ENCODE assay signal across 26 mouse cellular contexts in genomic region chr8:94370839-94371238, GRCm38 (mm10). TPM values are rescaled to one million over a fixed set of nuclear protein-coding genes. Genes with fewer than 3 reads are reported as not detected.
A peak's percentile ranks its signal among the peaks of the same experiment; 100 is the strongest.
DNase-seq lines count a peak whose midpoint lies in the region; ATAC-seq and TF ChIP-seq lines count a peak whose summit lies in the region.
"Had no signal": no experiment of that assay in that cellular context is flagged by ENCODE, and none has a peak within 500 bp of the region (broad histone marks: within the 10 kb centered on the region; RNA-seq: fewer than 3 reads in every experiment).

No protein-coding gene starts in this region.

- no peak overlapping the region for H3K4me2 ChIP-seq in liver, embryonic 16.5 days (ENCODE audit: low read depth, low read length)
- no peak overlapping the region for H3K4me2 ChIP-seq in liver, embryonic 11.5 days
- no peak overlapping the region for H3K4me2 ChIP-seq in CH12.LX (ENCODE audit: insufficient read depth, low read depth, poor library complexity, severe bottlenecking)
- H3K4me2 ChIP-seq: forebrain, embryonic 12.5 days; heart, embryonic 11.5 days; hindbrain, embryonic 15.5 days; neural tube, embryonic 13.5 days; stomach, embryonic 15.5 days had no signal

- no peak for ATAC-seq in liver, embryonic 16.5 days (ENCODE audit: low read depth)
- ATAC-seq in liver, embryonic 11.5 days (replicated peaks; ENCODE audit: low FRiP score) = no peak
- peak; percentile 71 for ATAC-seq in granulocyte monocyte progenitor cell, adult 5-6 weeks (replicated peaks; ENCODE audit: poor library complexity, severe bottlenecking)

- H3K27ac ChIP-seq in gastrocnemius, adult 2 months = 0 out of 2 replicates have a peak overlapping the region, but pooled peaks have one; percentile 5
- H3K27ac ChIP-seq in liver, embryonic 16.5 days (ENCODE audit: low read length) = 0 out of 2 replicates have a peak overlapping the region, but pooled peaks have one; percentile 21
- H3K27ac ChIP-seq in liver, embryonic 11.5 days (ENCODE audit: low read depth, low read length) = no peak overlapping the region
- no peak overlapping the region for H3K27ac ChIP-seq in CH12.LX (ENCODE audit: insufficient read depth, low read depth)
- H3K27ac ChIP-seq: forebrain, embryonic 12.5 days; hindbrain, embryonic 15.5 days; left cerebral cortex, adult 2 months; liver, embryonic 14.5 days; neural tube, embryonic 13.5 days; stomach, embryonic 15.5 days had no signal

- no peak for TF ChIP-seq CTCF in gastrocnemius, adult 2 months (IDR thresholded peaks at IDR 0.05)
- no peak for TF ChIP-seq CTCF in CH12.LX (conservative IDR thresholded peaks at IDR 0.05 in 1 of 2, IDR thresholded peaks at IDR 0.05 in 1 of 2; ENCODE audit: low read depth in 2 of 2, low read length in 2 of 2)

- intact Hi-C loops in gastrocnemius, adult 2 months (cut with DNase I) = no loop called here
- intact Hi-C loops in left cerebral cortex, postnatal 36 days (cut with DNase I) = no loop called here

- no peaks in the 10 kb centered on the region for H3K36me3 ChIP-seq in liver, embryonic 16.5 days (ENCODE audit: control insufficient read depth, insufficient read depth)
- no peaks in the 10 kb centered on the region for H3K36me3 ChIP-seq in liver, embryonic 11.5 days (ENCODE audit: control insufficient read depth, insufficient read depth, low read length)
- H3K36me3 ChIP-seq in CH12.LX (replicated peaks in 1 of 2; ENCODE audit: control insufficient read depth in 1 of 2, insufficient read depth in 1 of 2, low read length in 1 of 2) = no peaks in the 10 kb centered on the region
- H3K36me3 ChIP-seq: forebrain, embryonic 12.5 days; hindbrain, embryonic 15.5 days; neural tube, embryonic 13.5 days; stomach, embryonic 15.5 days had no signal

- in situ Hi-C loops in CH12.LX (cut with MboI; ENCODE audit: low pct_ligation_motif_present, low pct_unique_long_range_greater_than_20kb, low sequenced_read_pairs) = no loop called here

- no peaks in the 10 kb centered on the region for H3K27me3 ChIP-seq in liver, embryonic 16.5 days (ENCODE audit: control insufficient read depth, insufficient read depth, low read depth, low read length)
- no peaks in the 10 kb centered on the region for H3K27me3 ChIP-seq in liver, embryonic 11.5 days (replicated peaks; ENCODE audit: control insufficient read depth, insufficient read depth, low read length)
- H3K27me3 ChIP-seq in CH12.LX (replicated peaks) = no peaks in the 10 kb centered on the region
- H3K27me3 ChIP-seq: forebrain, embryonic 12.5 days; hindbrain, embryonic 15.5 days; neural tube, embryonic 13.5 days; stomach, embryonic 15.5 days had no signal

- no peak for TF ChIP-seq EP300 in CH12.LX (IDR thresholded peaks at IDR 0.05; ENCODE audit: low read length)

- H3K9me3 ChIP-seq in liver, embryonic 16.5 days (replicated peaks; ENCODE audit: control insufficient read depth, low read length) = no peaks in the 10 kb centered on the region
- no peaks in the 10 kb centered on the region for H3K9me3 ChIP-seq in liver, embryonic 11.5 days (ENCODE audit: control insufficient read depth, low read length)
- H3K9me3 ChIP-seq in CH12.LX (replicated peaks; ENCODE audit: low read length) = no peaks in the 10 kb centered on the region
- H3K9me3 ChIP-seq: forebrain, embryonic 12.5 days; hindbrain, embryonic 15.5 days; neural tube, embryonic 13.5 days; stomach, embryonic 15.5 days had no signal

- H3K4me1 ChIP-seq in liver, embryonic 16.5 days (ENCODE audit: control insufficient read depth, low read depth, low read length) = peaks cover 12% of the 10 kb centered on the region
- peaks cover 12% of the 10 kb centered on the region for H3K4me1 ChIP-seq in liver, embryonic 11.5 days (replicated peaks; ENCODE audit: control insufficient read depth, insufficient read depth, low read length)
- peaks cover 22 to 58% of the 10 kb centered on the region in 2 experiments for H3K4me1 ChIP-seq in CH12.LX (ENCODE audit: control insufficient read depth in 1 of 2, insufficient read depth in 2 of 2)
- H3K4me1 ChIP-seq: forebrain, embryonic 12.5 days; hindbrain, embryonic 15.5 days; neural tube, embryonic 13.5 days; stomach, embryonic 15.5 days had no signal

- H3K9ac ChIP-seq in liver, embryonic 16.5 days (ENCODE audit: low read depth, low read length) = no peak overlapping the region
- no peak overlapping the region for H3K9ac ChIP-seq in liver, embryonic 11.5 days (ENCODE audit: low read depth, low read length)
- no peak overlapping the region for H3K9ac ChIP-seq in CH12.LX (ENCODE audit: insufficient read depth, low read depth)
- H3K9ac ChIP-seq: forebrain, embryonic 12.5 days; hindbrain, embryonic 15.5 days; liver, embryonic 14.5 days; neural tube, embryonic 13.5 days; stomach, embryonic 15.5 days had no signal

- no peaks in the 10 kb centered on the region for H3K79me2 ChIP-seq in CH12.LX (replicated peaks; ENCODE audit: control insufficient read depth, extremely low read depth, insufficient read depth, poor library complexity, severe bottlenecking)

- TF ChIP-seq POLR2A in CH12.LX (IDR thresholded peaks at IDR 0.05; ENCODE audit: low read depth, low read length) = no peak

- DNase-seq in gastrocnemius, adult 2 months = no peak
- DNase-seq in gastrocnemius, postnatal 10 days = no peak
- no peak for DNase-seq in liver, embryonic 11.5 days (ENCODE audit: low spot score)
- no peak for DNase-seq in CH12.LX (ENCODE audit: extremely low read depth)
- DNase-seq in left cerebral cortex, postnatal 36 days (ENCODE audit: low spot score in 2 of 2) = no peak
- no peak for DNase-seq in lung, postnatal 25 days (ENCODE audit: low spot score)
- DNase-seq: adrenal gland, postnatal 10 days; cerebellum, adult 11 months; cerebellum, adult 9-11 months; midbrain, embryonic 14.5 days; retina, postnatal 1 day; right cerebral cortex, postnatal 25 days; thymus, postnatal 14 days had no signal

- dilution Hi-C loops in CH12.LX (cut with MboI; ENCODE audit: extremely low pct_ligation_motif_present, extremely low pct_unique_long_range_greater_than_20kb, low sequenced_read_pairs) = no loop called here

- TF ChIP-seq RAD21 in CH12.LX (IDR thresholded peaks at IDR 0.05; ENCODE audit: low read depth, low read length) = no peak

- H3K4me3 ChIP-seq in gastrocnemius, adult 2 months = no peak overlapping the region
- H3K4me3 ChIP-seq in liver, embryonic 16.5 days (ENCODE audit: low read depth, low read length) = no peak overlapping the region
- H3K4me3 ChIP-seq in liver, embryonic 11.5 days (ENCODE audit: low read depth, low read length) = no peak overlapping the region
- H3K4me3 ChIP-seq in CH12.LX (replicated peaks in 1 of 3; ENCODE audit: low read depth in 2 of 3, low read length in 2 of 3, poor library complexity in 1 of 3) = no peak overlapping the region
- H3K4me3 ChIP-seq: forebrain, embryonic 12.5 days; hindbrain, embryonic 15.5 days; left cerebral cortex, adult 2 months; myocyte; neural tube, embryonic 13.5 days; stomach, embryonic 15.5 days had no signal

- WGBS in liver, embryonic 16.5 days (ENCODE audit: insufficient replicate concordance) = 55% methylated on average over 5 of the region's 5 CpGs
- WGBS in liver, embryonic 11.5 days = 76% methylated on average over 5 of the region's 5 CpGs

TF ChIP-seq in CH12.LX, 34 proteins besides CTCF, POLR2A, EP300 and RAD21:
- TF ChIP-seq NRF1 (IDR thresholded peaks at IDR 0.05; ENCODE audit: low read depth, low read length) (no peak), ZMIZ1 (IDR thresholded peaks at IDR 0.05; ENCODE audit: low read depth, low read length) (0 out of 2 replicates have a peak, but pooled peaks have one; percentile 25), GABPA (IDR thresholded peaks at IDR 0.05; ENCODE audit: insufficient replicate concordance, low read depth, low read length) (no peak), KAT2A (IDR thresholded peaks at IDR 0.05; ENCODE audit: insufficient replicate concordance, low read length) (0 out of 2 replicates have a peak, but pooled peaks have one; percentile 16), MAX (IDR thresholded peaks at IDR 0.05; ENCODE audit: low read length) (no peak), SIN3A (IDR thresholded peaks at IDR 0.05; ENCODE audit: low read length) (0 out of 2 replicates have a peak, but pooled peaks have one; percentile 23), MAFK (IDR thresholded peaks at IDR 0.05; ENCODE audit: insufficient replicate concordance, low read length) (no peak), PAX5 (IDR thresholded peaks at IDR 0.05; ENCODE audit: low read length) (no peak), MAZ (IDR thresholded peaks at IDR 0.05; ENCODE audit: low read depth, low read length) (no peak)

RNA-seq across cellular contexts. Expression of gene Herpud1, which starts 15.4 kb away (rescaled TPM):
- 100 to 1,000 TPM; 111 to 117 TPM for total RNA-seq in gastrocnemius, adult 2 months (2021)
- total RNA-seq in gastrocnemius, postnatal 10 days (2021) = 10 to 100 TPM; 51.7 to 56.6 TPM
- polyA plus RNA-seq in liver, embryonic 16.5 days (2015; fragmentation: Nextera tagmentation; extraction: Ambion mirVana) = 197 and 219 TPM in 2 replicates
- polyA plus RNA-seq in liver, embryonic 11.5 days (2014; fragmentation: Nextera tagmentation; extraction: Ambion mirVana) = 110 and 115 TPM in 2 replicates
- total RNA-seq in CH12.LX (2012; rRNA removed) (172 and 206 TPM in 2 replicates), CH12.LX (2014; rRNA removed) (243 and 257 TPM in 2 replicates)
- polyA plus RNA-seq in CH12.LX (2012; ENCODE audit: insufficient read length, low read depth) = 116 and 124 TPM in 2 replicates
- 81.6 and 83.0 TPM in 2 replicates for total RNA-seq in granulocyte monocyte progenitor cell, adult 5-6 weeks (2014; fragmentation: Nextera tagmentation)
- 80.3 and 95.4 TPM in 2 replicates for total RNA-seq in granulocyte monocyte progenitor cell, adult 5-6 weeks (2017)
- total RNA-seq in left cerebral cortex, postnatal 36 days (2021) = 10 to 100 TPM; 65.9 to 66.1 TPM

RNA-seq across cellular contexts. Expression of gene Slc12a3, which starts 41.8 kb away (rescaled TPM):
- not detected for total RNA-seq in gastrocnemius, adult 2 months (2021)
- total RNA-seq in gastrocnemius, postnatal 10 days (2021) = not detected
- 0.20 and 0.46 TPM in 2 replicates for polyA plus RNA-seq in liver, embryonic 16.5 days (2015; fragmentation: Nextera tagmentation; extraction: Ambion mirVana)
- polyA plus RNA-seq in liver, embryonic 11.5 days (2014; fragmentation: Nextera tagmentation; extraction: Ambion mirVana) = not detected in 2 replicates
- total RNA-seq in CH12.LX (2012; rRNA removed) (0.17 and 0.21 TPM in 2 replicates), CH12.LX (2014; rRNA removed) (0.08 TPM in 1 of 2 replicates, not detected in the other)
- polyA plus RNA-seq in CH12.LX (2012; ENCODE audit: insufficient read length, low read depth) = 0.19 TPM in 1 of 2 replicates, not detected in the other
- not detected in 2 replicates for total RNA-seq in granulocyte monocyte progenitor cell, adult 5-6 weeks (2014; fragmentation: Nextera tagmentation)
- 0.26 TPM in 1 of 2 replicates, not detected in the other for total RNA-seq in granulocyte monocyte progenitor cell, adult 5-6 weeks (2017)
- total RNA-seq in left cerebral cortex, postnatal 36 days (2021) = 1 to 10 TPM in 1 of 2 experiments, under 1 TPM in 1; 0.25 to 1.3 TPM
- total RNA-seq: hematopoietic stem cell, adult 5-6 weeks had no signal
- polyA plus RNA-seq: embryonic facial prominence, embryonic 11.5 days; forebrain, embryonic 12.5 days; limb, embryonic 11.5 days had no signal

Comparison
In these comparisons a context has a peak if more than half of its experiments do, and no peak if none do; other contexts are left out.
1. H3K27ac ChIP-seq: peak in gastrocnemius, adult 2 months (single experiment) and liver, embryonic 16.5 days (single experiment); none in liver, embryonic 11.5 days (single experiment) and CH12.LX (single experiment).